Mouse (Mus musculus) hindbrain, postnatal 0 days (tissue): ENCODE results near the gene Dlx6. TPM values are rescaled to one million over a fixed set of nuclear protein-coding genes. Genes with fewer than 3 reads are reported as not detected.

Experiments
- ATAC-seq: fragments of 200-750 bp; cut with Nextera tagmentation; 2 replicates; pipeline ENCODE4 v1.8.0; 2017; ENCODE audit warnings: mild to moderate bottlenecking, moderate TSS enrichment, moderate library complexity
- DNase-seq: peaks from one replicate; pipeline ENCODE4 v3.0.0-alpha.2; 2015; ENCODE audit warnings: low spot score
- H3K27ac ChIP-seq: fragments of 300-500 bp; sonication (generic); 2 replicates; pipeline ENCODE4 v1.5.1; 2014; ENCODE audit warnings: mild to moderate bottlenecking
- H3K27me3 ChIP-seq: fragments of 300-500 bp; sonication (generic); 2 replicates; pipeline ENCODE4 v1.6.1; 2014; ENCODE audit warnings: low read length, mixed read lengths; ENCODE audit not compliant: insufficient read depth
- H3K36me3 ChIP-seq: fragments of 300-500 bp; sonication (generic); 2 replicates; pipeline ENCODE4 v1.6.1; 2014; ENCODE audit warnings: low read length, mixed read lengths; ENCODE audit not compliant: insufficient read depth
- H3K4me1 ChIP-seq: fragments of 300-500 bp; sonication (generic); 2 replicates; pipeline ENCODE4 v1.6.1; 2014; ENCODE audit warnings: antibody characterized with exemption, low read length, mixed read lengths; ENCODE audit not compliant: insufficient read depth
- H3K4me2 ChIP-seq: fragments of 300-500 bp; sonication (generic); 2 replicates; pipeline ENCODE4 v1.6.1; 2014; ENCODE audit warnings: low read depth, mild to moderate bottlenecking, low read length, moderate library complexity, mixed read lengths
- H3K4me3 ChIP-seq: fragments of 300-500 bp; sonication (generic); 2 replicates; pipeline ENCODE4 v1.5.1; 2014; ENCODE audit warnings: low read length
- H3K9ac ChIP-seq: fragments of 300-500 bp; sonication (generic); replicated peaks from 2 replicates; pipeline ENCODE4 v1.6.1; 2014; ENCODE audit warnings: mild to moderate bottlenecking, low read length, moderate library complexity, mixed read lengths
- H3K9me3 ChIP-seq: fragments of 300-500 bp; sonication (generic); 2 replicates; pipeline ENCODE4 v1.6.1; 2016; ENCODE audit warnings: low read length, mixed read lengths
- CTCF ChIP-seq: IDR thresholded peaks from 2 replicates; pipeline ENCODE4 v1.5.1; 2016; ENCODE audit warnings: antibody characterized with exemption, control low read depth, low read depth
- WGBS: fragments of 180-500 bp; shearing (Covaris S2); extraction: QIAGEN DNeasy Blood & Tissue Kit; methylation state at CpG from one replicate; pipeline ENCODE4 v1.1.7; 2014; 5-methylcytosine and 5-hydroxymethylcytosine counted together
- polyA plus RNA-seq: library from polyadenylated mRNA; unstranded; fragments of >200 nt; fragmentation: Nextera tagmentation; extraction: Ambion mirVana; gene quantifications from 2 replicates; pipeline ENCODE4 v1.2.1, GENCODE M21; 2015
- total RNA-seq: library from RNA; depleted of rRNA; stranded (reverse); fragments of >200 nt; gene quantifications from 2 replicates; pipeline ENCODE4 v1.2.3, GENCODE M21; 2014

The Dlx6 gene
- total and polyA plus RNA-seq, 2 experiments from 2014 or later: not detected

DNA sequence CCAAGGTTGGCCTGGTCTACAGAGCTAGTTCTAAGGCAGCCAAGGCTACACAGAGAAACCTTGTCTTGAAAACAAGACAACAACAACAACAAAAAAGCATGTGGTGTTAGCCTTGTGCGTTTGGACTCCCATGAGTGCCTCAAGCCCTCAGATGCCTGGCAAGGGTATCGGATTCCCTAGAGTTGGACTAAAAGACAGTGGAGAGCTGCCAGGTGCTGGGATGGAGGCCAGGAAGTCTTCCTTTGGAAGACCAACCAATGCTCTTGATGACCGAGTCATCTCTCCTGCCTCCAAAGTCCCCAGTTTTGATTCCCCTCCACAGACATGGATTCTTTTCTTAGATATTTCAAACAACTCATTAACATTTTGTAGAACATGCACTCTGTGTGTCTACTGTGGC is 29.8 kb upstream of the Dlx6 start:
- Histone ChIP-seq H3K36me3 (no peaks in the 10 kb centered on the region), H3K4me2 (no peak overlapping the region), H3K4me3 (no peak overlapping the region), H3K27ac (no peak overlapping the region), H3K9ac (no peak overlapping the region), H3K4me1 (no peaks in the 10 kb centered on the region), H3K9me3 (no peaks in the 10 kb centered on the region), H3K27me3 (no peaks in the 10 kb centered on the region)
- TF ChIP-seq CTCF: no peak
- 67% methylated on average over 3 of the region's 3 CpGs for WGBS
- DNase-seq: no peak
- ATAC-seq: no peak

DNA sequence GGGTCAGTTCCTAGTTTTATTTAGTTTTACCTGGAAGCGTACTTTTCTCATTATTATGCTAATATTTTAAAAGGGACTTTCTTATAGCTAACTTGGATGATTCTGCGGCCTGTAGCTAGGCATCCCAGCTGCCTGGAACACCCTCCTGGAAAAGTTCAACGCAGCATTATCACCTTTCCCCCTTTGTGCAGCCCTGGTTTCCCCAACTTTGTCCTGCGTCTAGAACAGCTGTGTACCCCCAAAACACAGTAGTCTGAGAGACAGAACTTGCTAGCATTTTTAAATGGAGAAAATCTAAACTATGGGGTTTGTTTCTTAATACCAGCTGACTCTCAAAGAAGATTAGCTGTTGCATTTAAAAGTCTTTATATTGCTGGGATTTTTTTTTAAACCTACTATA is 14.6 kb upstream of the Dlx6 start:
- ATAC-seq (no peak), DNase-seq (no peak)
- H3K27ac ChIP-seq: no peak overlapping the region
- H3K4me3 ChIP-seq: no peak overlapping the region
- peaks cover 56% of the 10 kb centered on the region for H3K27me3 ChIP-seq
- H3K4me1 ChIP-seq: no peaks in the 10 kb centered on the region
- H3K4me2 ChIP-seq: no peak overlapping the region
- no peaks in the 10 kb centered on the region for H3K36me3 ChIP-seq
- H3K9ac ChIP-seq: no peak overlapping the region
- 15% methylated on average over 4 of the region's 4 CpGs for WGBS
- no peak for TF ChIP-seq CTCF
- no peaks in the 10 kb centered on the region for H3K9me3 ChIP-seq

DNA sequence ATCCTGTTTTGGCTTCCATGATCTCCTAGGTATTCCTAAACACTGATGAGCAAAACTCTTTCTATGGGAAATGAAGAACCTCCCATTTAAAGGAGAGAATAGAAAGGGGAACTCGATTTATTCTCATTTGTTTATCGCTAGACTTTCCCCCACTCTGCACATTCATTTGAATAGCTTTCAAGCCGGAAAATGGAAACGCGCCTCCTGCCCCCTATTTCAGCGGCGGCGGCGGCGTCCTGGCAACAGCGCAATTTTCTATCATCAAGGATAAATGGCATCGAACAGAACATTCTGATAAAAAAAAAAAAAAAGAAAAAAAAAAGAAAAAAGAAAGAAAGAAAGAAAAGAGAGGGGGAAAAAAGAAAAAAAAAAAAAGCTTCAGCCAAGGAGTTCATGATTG is 13.4 kb upstream of the Dlx6 start:
- no peak overlapping the region for H3K4me3 ChIP-seq
- DNase-seq: no peak
- no peaks in the 10 kb centered on the region for H3K36me3 ChIP-seq
- no peak overlapping the region for H3K9ac ChIP-seq
- no peaks in the 10 kb centered on the region for H3K9me3 ChIP-seq
- no peak overlapping the region for H3K4me2 ChIP-seq
- ATAC-seq: no peak
- no peaks in the 10 kb centered on the region for H3K4me1 ChIP-seq
- H3K27ac ChIP-seq: no peak overlapping the region
- WGBS: 5% methylated on average over 12 of the region's 12 CpGs
- H3K27me3 ChIP-seq: peaks cover 67% of the 10 kb centered on the region
- TF ChIP-seq CTCF: no peak

- H3K4me2 ChIP-seq: no peak overlapping the region
- no peak overlapping the region for H3K27ac ChIP-seq
- no peaks in the 10 kb centered on the region for H3K4me1 ChIP-seq
- H3K4me3 ChIP-seq: no peak overlapping the region
- ATAC-seq: no peak
- DNase-seq: no peak
- H3K27me3 ChIP-seq: peaks cover 74% of the 10 kb centered on the region
- no peak overlapping the region for H3K9ac ChIP-seq
- H3K36me3 ChIP-seq: no peaks in the 10 kb centered on the region
- TF ChIP-seq CTCF: no peak
- WGBS: 2% methylated on average over 26 of the region's 26 CpGs
- H3K9me3 ChIP-seq: no peaks in the 10 kb centered on the region
Observed at GRCm38 (mm10) chr6:6850324-6851060, 12.6 kb upstream of the Dlx6 start.

DNA sequence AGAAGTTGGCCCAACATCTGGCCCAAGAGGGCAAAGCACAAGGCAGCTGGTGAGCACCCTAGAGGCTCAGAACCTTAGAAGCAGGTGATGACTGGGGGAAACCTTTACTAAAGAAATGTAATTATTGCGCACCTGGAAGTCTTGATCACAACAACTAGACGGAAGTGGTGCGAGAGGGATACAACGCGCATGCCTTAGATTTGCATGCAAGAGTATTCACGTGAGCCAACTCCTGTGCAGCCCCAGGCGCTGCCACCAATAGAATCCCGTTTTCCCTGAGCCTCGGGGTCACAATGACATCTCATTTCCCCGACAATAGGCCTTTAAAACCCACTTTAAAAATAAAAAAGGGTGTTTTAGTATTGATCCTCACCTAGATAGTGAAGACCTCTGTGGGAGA is 12.0 kb upstream of the Dlx6 start:
- H3K4me1 ChIP-seq: no peaks in the 10 kb centered on the region
- H3K4me3 ChIP-seq: no peak overlapping the region
- no peaks in the 10 kb centered on the region for H3K9me3 ChIP-seq
- no peak for TF ChIP-seq CTCF
- no peaks in the 10 kb centered on the region for H3K36me3 ChIP-seq
- no peak for ATAC-seq
- no peak overlapping the region for H3K9ac ChIP-seq
- peaks cover 81% of the 10 kb centered on the region for H3K27me3 ChIP-seq
- DNase-seq: no peak
- H3K27ac ChIP-seq: no peak overlapping the region
- WGBS: 4% methylated on average over 10 of the region's 10 CpGs
- H3K4me2 ChIP-seq: no peak overlapping the region

- no peak overlapping the region for H3K27ac ChIP-seq
- no peaks in the 10 kb centered on the region for H3K4me1 ChIP-seq
- 33% methylated on average over 3 of the region's 3 CpGs for WGBS
- no peaks in the 10 kb centered on the region for H3K9me3 ChIP-seq
- no peak overlapping the region for H3K4me3 ChIP-seq
- DNase-seq: no peak
- no peak overlapping the region for H3K4me2 ChIP-seq
- H3K36me3 ChIP-seq: no peaks in the 10 kb centered on the region
- H3K9ac ChIP-seq: no peak overlapping the region
- TF ChIP-seq CTCF: no peak
- ATAC-seq: no peak
- H3K27me3 ChIP-seq: peaks cover 83% of the 10 kb centered on the region
Observed at GRCm38 (mm10) chr6:6852944-6853343, 10.2 kb upstream of the Dlx6 start.

DNA sequence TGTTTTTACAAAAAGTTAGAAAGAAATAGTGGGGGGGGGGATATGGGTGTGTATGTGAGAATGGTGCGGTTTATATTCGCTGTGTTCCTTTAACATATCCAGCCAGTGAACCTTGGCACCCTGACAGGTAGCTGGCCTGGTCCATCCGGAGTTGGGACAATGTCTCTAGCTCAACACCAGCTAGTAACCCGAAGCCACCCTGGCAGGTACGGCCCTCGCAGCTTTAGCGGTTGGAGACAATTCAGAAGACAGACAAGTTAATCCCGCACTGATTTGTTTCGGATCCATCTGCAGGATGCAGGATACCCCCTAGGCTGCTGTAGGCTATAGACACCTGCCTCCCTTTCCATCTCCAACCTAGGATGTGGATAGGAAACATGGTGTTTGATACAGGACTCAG is 9.0 kb upstream of the Dlx6 start:
- H3K9me3 ChIP-seq: no peaks in the 10 kb centered on the region
- ATAC-seq (no peak), DNase-seq (no peak)
- H3K27me3 ChIP-seq: peaks cover 84% of the 10 kb centered on the region
- H3K4me2 ChIP-seq: no peak overlapping the region
- WGBS: 3% methylated on average over 9 of the region's 9 CpGs
- H3K4me3 ChIP-seq: no peak overlapping the region
- no peak overlapping the region for H3K27ac ChIP-seq
- H3K9ac ChIP-seq: no peak overlapping the region
- TF ChIP-seq CTCF: no peak
- H3K36me3 ChIP-seq: no peaks in the 10 kb centered on the region
- no peaks in the 10 kb centered on the region for H3K4me1 ChIP-seq
